Mouse (Mus musculus): ENCODE results near the gene Aldh2. TPM values are rescaled to one million over a fixed set of nuclear protein-coding genes. Genes with fewer than 3 reads are reported as not detected.
"Not testable (repeated sequence)": the region's sequence is repeated elsewhere in the genome, so short reads cannot be mapped to it uniquely, and the experiment has no call there.

Aldh2 gene
- polyA plus RNA-seq, 1 experiment from 2014 or later = 121 TPM

DNA sequence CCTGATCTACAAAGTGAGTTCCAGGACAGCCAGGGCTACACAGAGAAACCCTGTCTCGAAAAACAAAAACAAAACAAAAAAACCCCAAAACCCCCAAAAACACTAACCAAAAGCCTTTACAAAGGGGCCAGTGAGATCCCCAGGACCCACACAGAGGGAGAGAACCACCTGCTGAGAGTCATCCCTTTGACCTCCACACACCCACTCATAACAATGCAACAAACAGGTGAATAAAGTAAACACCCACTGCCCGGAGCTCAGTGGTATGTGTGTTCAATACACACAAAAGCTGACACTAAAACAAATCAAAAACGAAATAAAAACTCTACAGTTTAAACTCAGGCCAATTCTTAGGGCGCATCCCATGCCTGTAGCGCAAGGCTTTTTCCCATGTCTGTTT, 53.6 kb downstream of the Aldh2 start:
- H3K27ac ChIP-seq = no peak overlapping the region
- 90% methylated on average over 5 of the region's 5 CpGs for WGBS
- peaks cover 28% of the 10 kb centered on the region for H3K4me1 ChIP-seq
- no peak overlapping the region for H3K9ac ChIP-seq
- H3K9me3 ChIP-seq = no peaks in the 10 kb centered on the region
- H3K4me3 ChIP-seq = no peak overlapping the region
- no peak overlapping the region for H3K4me2 ChIP-seq
- H3K36me3 ChIP-seq (replicated peaks) = peaks cover 12% of the 10 kb centered on the region; the same call in 1 of the 2 replicates
- no peaks in the 10 kb centered on the region for H3K27me3 ChIP-seq (replicated peaks)
- ATAC-seq (replicated peaks) = no peak

DNA sequence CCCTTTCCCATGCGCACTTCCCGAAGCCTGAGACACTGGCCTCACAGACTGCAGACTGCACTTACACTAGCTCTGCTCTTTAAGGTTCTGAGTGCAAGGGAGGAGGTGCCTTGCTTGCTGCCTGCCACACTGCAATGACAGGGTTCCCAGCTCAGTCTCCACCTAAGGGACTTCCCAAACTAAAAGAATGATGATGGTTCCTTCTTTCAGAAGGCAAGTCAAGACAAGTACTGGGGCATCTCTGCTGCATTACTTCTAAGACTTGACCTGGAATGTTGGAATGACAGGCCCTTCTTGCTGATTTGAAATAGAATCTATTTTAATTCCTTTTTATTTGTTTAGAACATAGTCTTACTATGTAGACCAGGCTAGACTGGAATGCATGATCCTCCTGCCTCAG, 56.0 kb downstream of the Aldh2 start:
- no peak overlapping the region for H3K4me2 ChIP-seq
- no peak for ATAC-seq (replicated peaks)
- no peak overlapping the region for H3K27ac ChIP-seq
- no peak overlapping the region for H3K9ac ChIP-seq
- H3K36me3 ChIP-seq (replicated peaks) = peaks cover 31% of the 10 kb centered on the region
- H3K9me3 ChIP-seq = no peaks in the 10 kb centered on the region
- 79% methylated on average over 2 of the region's 2 CpGs for WGBS
- peaks cover 6% of the 10 kb centered on the region for H3K4me1 ChIP-seq
- H3K27me3 ChIP-seq (replicated peaks) = no peaks in the 10 kb centered on the region
- H3K4me3 ChIP-seq = no peak overlapping the region

DNA sequence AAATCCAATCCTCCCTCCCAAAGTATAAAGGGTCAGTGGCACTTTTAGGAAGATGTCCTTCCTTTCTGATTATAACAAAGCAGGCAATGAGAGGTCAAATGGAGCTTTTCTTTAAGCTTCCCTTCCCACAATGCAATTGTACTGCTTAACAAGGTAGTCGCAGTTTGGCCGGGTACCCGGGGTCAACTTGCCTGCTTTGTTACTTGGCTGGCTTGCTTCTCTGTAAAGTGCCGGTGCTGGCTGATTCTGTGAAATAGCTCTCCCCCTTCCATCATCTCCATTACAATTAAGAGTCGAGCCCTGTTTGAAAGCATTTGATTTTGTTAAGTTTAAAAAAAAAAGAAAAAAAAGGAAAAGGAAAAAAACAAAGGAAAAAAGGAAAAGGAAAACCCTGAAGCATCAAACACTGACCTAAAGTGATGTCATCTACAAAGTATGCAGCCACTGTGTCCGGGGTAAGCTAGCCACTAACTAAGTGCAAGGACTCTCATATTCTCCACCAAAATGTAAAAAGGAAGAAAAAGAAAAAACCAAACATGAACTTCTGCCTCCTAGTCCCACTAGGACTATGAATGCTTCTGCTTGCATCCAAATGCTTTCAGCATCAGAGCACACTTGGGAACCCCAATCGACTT, 56.6 kb downstream of the Aldh2 start:
- H3K27me3 ChIP-seq (replicated peaks) = no peaks in the 10 kb centered on the region
- H3K27ac ChIP-seq = no peak overlapping the region
- no peak overlapping the region for H3K4me3 ChIP-seq
- no peaks in the 10 kb centered on the region for H3K9me3 ChIP-seq
- H3K9ac ChIP-seq = no peak overlapping the region
- no peak for ATAC-seq (replicated peaks)
- H3K4me2 ChIP-seq = no peak overlapping the region
- peaks cover 37% of the 10 kb centered on the region for H3K36me3 ChIP-seq (replicated peaks)
- H3K4me1 ChIP-seq = peaks cover under 1% of the 10 kb centered on the region
- WGBS = 60% methylated on average over 7 of the region's 7 CpGs

DNA sequence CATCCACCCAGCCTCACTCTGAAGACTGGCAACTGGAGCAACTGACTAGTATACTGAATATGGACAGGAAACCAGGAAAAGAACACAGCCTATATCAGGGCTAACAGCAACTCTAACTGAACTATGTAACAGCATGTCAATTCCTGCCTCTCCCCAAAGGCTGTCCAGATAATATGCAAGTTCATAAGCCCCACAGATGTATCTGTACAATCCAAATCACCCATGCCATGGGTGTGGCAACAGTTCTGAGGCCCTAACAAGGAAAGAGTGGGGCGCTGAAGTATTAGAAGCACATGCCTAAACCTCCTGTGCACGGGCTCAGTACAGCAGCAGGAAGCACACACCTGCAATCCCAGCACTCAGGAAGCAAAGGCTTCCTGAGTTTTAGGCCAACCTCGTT, 58.5 kb downstream of the Aldh2 start:
- Histone ChIP-seq H3K4me1 (no peaks in the 10 kb centered on the region; the same call in 1 of the 2 replicates), H3K9me3 (no peaks in the 10 kb centered on the region), H3K4me2 (no peak overlapping the region), H3K27ac (no peak overlapping the region), H3K9ac (no peak overlapping the region), H3K4me3 (no peak overlapping the region), H3K27me3 (replicated peaks) (no peaks in the 10 kb centered on the region), H3K36me3 (replicated peaks) (peaks cover 48% of the 10 kb centered on the region)
- WGBS = 93% methylated on average over 3 of the region's 3 CpGs
- no peak for ATAC-seq (replicated peaks)

DNA sequence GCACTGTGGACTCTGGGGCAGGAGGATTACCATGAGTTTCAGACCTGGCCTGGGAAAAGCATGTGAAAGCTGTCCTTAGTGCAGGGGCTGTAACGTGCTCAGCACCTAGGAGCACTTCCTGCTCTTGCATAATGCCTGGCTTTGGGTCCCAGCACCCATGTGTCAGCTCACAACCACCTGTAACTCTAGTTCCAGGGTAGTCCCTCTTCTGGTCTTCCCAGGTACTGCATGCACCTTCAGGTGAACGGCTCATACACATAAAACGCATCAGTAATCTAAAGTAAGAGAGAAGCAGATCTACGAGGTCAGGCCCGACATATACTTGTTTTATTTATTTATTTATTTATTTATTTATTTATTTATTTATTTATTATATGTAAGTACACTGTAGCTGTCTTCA, 59.1 kb downstream of the Aldh2 start:
- no peak overlapping the region for H3K9ac ChIP-seq
- no peak overlapping the region for H3K4me3 ChIP-seq
- no peak overlapping the region for H3K4me2 ChIP-seq
- H3K9me3 ChIP-seq = no peaks in the 10 kb centered on the region
- no peaks in the 10 kb centered on the region; the same call in 1 of the 2 replicates for H3K4me1 ChIP-seq
- peaks cover 48% of the 10 kb centered on the region for H3K36me3 ChIP-seq (replicated peaks)
- no peaks in the 10 kb centered on the region for H3K27me3 ChIP-seq (replicated peaks)
- 94% methylated on average over 5 of the region's 5 CpGs for WGBS
- no peak for ATAC-seq (replicated peaks)
- no peak overlapping the region for H3K27ac ChIP-seq

DNA sequence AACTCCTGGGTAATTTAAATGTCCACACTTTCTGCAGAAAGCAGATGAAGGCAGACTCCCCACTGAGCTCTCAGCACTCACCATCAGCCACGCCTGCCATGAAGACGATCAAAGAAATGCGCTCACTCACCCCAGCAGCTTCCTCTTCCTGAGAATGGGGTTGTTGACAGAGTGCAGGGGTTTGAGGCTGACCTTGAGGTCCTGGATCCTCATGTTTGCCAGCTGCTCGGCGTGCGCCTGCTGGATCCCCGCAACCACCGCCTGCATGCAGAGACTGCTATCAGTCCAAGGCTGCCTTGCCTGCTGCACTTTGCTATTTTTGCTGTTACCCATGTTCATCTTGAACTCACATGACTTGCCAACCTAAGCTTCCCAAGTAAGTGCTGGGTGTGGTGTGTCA, 66.7 kb downstream of the Aldh2 start:
- no peaks in the 10 kb centered on the region for H3K27me3 ChIP-seq (replicated peaks)
- no peak overlapping the region for H3K4me2 ChIP-seq
- no peak for ATAC-seq (replicated peaks)
- H3K4me1 ChIP-seq = no peaks in the 10 kb centered on the region
- H3K27ac ChIP-seq = no peak overlapping the region
- 89% methylated on average over 8 of the region's 8 CpGs for WGBS
- peaks cover 46% of the 10 kb centered on the region for H3K36me3 ChIP-seq (replicated peaks)
- no peaks in the 10 kb centered on the region for H3K9me3 ChIP-seq
- H3K9ac ChIP-seq = no peak overlapping the region
- no peak overlapping the region for H3K4me3 ChIP-seq

DNA sequence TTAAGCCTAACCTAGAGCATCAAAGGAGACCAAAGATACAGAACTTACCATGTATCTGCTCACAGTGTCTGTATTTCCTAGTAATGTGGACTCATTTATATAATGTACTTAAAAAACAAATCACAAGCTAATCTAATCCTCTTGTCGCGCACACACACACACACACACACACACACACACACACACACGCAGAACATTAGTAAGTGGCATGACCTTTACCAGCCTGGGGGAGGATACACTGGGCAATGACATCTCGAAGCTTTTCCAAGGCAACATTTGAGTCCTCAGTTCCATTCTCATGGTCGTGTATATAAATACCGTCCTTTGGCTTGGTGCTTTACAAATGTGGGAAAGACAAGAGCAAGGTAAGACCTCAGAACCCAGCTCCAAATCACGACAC, 67.1 kb downstream of the Aldh2 start:
- H3K36me3 ChIP-seq (replicated peaks) = peaks cover 43% of the 10 kb centered on the region
- no peak overlapping the region for H3K27ac ChIP-seq
- 91% methylated on average over 7 of the region's 7 CpGs for WGBS
- H3K27me3 ChIP-seq (replicated peaks) = no peaks in the 10 kb centered on the region
- no peak for ATAC-seq (replicated peaks)
- H3K4me1 ChIP-seq = no peaks in the 10 kb centered on the region
- no peak overlapping the region for H3K4me2 ChIP-seq
- no peak overlapping the region for H3K4me3 ChIP-seq
- H3K9me3 ChIP-seq = no peaks in the 10 kb centered on the region
- no peak overlapping the region for H3K9ac ChIP-seq

DNA sequence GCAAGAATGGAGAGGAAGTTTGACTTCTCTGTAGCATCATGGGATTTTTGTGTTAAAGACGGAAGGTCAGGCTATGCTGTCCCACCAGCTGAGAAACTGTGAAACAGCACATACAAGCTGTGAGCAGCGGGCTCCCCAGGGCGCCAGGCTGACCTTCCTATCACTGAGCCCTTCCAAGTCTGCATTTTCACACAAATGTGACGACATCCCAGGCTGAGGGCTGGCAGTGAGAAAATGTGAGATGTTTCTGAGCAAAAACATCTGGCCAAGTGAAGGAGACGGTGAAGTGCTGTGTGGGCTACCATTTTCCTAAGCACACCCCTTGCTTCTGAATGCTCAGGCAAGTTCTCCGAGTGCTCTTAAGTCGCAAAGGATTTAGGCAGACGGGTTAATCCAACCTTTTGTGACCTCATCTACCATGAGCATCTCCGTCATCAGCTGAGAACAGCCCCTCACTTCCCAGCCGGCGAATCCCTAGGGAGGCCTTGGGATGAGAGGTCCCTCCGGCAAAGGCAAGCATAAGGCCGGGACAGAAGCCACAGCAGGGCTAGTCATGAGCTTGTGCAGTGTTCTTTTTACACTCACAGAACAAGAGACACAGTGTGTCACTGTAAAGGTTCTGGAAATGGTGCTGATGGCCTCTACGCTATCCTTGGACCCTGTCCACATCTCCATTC, 67.7 kb downstream of the Aldh2 start:
- H3K9ac ChIP-seq = no peak overlapping the region
- H3K4me1 ChIP-seq = no peaks in the 10 kb centered on the region
- no peak overlapping the region for H3K4me3 ChIP-seq
- WGBS = 85% methylated on average over 14 of the region's 14 CpGs
- no peak overlapping the region for H3K4me2 ChIP-seq
- H3K9me3 ChIP-seq = no peaks in the 10 kb centered on the region
- no peak for ATAC-seq (replicated peaks)
- H3K36me3 ChIP-seq (replicated peaks) = peaks cover 43% of the 10 kb centered on the region
- no peaks in the 10 kb centered on the region for H3K27me3 ChIP-seq (replicated peaks)
- no peak overlapping the region for H3K27ac ChIP-seq

DNA sequence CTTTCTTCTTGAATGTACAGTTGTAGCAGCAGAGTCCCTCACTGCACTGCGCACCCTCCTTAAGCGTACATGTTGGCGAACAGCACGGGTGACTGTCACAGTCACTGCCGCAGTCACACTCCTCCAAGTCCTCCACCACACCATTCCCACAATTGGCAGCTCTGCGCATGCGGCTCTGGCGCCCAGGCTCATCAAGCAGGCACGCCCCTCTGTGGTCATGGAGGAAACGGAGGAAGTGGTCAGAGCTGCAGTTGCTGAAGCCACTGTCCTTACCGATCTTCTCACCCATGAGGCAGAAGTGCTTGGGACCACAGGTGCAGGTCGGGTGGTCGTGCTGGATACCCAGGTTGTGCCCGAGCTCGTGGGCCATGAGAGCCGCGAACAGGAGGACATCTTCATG, 73.9 kb downstream of the Aldh2 start:
- not testable (repeated sequence) for ATAC-seq (replicated peaks); H3K27ac ChIP-seq; H3K9me3 ChIP-seq; H3K4me3 ChIP-seq; H3K9ac ChIP-seq; H3K4me1 ChIP-seq; H3K4me2 ChIP-seq; H3K27me3 ChIP-seq (replicated peaks)
- H3K36me3 ChIP-seq (replicated peaks) = peaks cover 18% of the 10 kb centered on the region
- 97% methylated on average over 11 of the region's 17 CpGs for WGBS

DNA sequence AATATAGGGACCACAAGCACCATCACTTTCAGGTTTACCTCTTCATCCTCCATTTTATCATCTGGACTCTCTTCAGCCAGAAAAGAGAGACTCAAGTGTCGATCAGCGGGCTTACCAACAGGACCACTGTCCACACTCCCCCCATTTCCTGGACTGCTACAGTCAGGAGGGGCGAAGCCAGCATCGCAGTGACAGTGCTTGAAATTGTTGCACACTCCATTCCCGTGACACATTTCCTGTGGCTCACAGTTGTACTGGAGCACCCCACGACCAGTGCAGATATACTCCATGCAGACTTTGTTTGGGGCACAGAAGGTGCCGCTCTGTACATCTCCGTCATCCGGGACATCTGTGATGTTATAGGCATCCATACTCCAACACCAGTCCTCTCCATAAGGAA, 74.6 kb downstream of the Aldh2 start:
- Histone ChIP-seq H3K4me3 (no peak overlapping the region), H3K4me1 (no peaks in the 10 kb centered on the region), H3K27me3 (replicated peaks) (no peaks in the 10 kb centered on the region), H3K27ac (no peak overlapping the region), H3K36me3 (replicated peaks) (peaks cover 12% of the 10 kb centered on the region; the same call in 1 of the 2 replicates), H3K9ac (no peak overlapping the region), H3K9me3 (no peaks in the 10 kb centered on the region), H3K4me2 (no peak overlapping the region)
- no peak for ATAC-seq (replicated peaks)
- WGBS = 94% methylated on average over 9 of the region's 9 CpGs

Other genes starting within 250 kb of the Aldh2 start
- gene Trafd1, start 208.2 kb downstream of the Aldh2 start, polyA plus RNA-seq (2015; fragmentation: Nextera tagmentation; extraction: Ambion mirVana) = 144 and 150 TPM in 2 replicates
- 53.2 and 56.6 TPM in 2 replicates for gene Naa25, start 195.9 kb downstream of the Aldh2 start, polyA plus RNA-seq (2015; fragmentation: Nextera tagmentation; extraction: Ambion mirVana)
- gene Tmem116, start 141.9 kb downstream of the Aldh2 start, polyA plus RNA-seq (2015; fragmentation: Nextera tagmentation; extraction: Ambion mirVana) = 1.9 and 2.2 TPM in 2 replicates
- gene Erp29, start 141.3 kb downstream of the Aldh2 start, polyA plus RNA-seq (2015; fragmentation: Nextera tagmentation; extraction: Ambion mirVana) = 167 and 195 TPM in 2 replicates
- 0.09 TPM in 1 of 2 replicates, not detected in the other for gene Adam1b, start 90.4 kb downstream of the Aldh2 start, polyA plus RNA-seq (2015; fragmentation: Nextera tagmentation; extraction: Ambion mirVana)
- 5.8 and 7.3 TPM in 2 replicates for gene Adam1a, start 48.3 kb downstream of the Aldh2 start, polyA plus RNA-seq (2015; fragmentation: Nextera tagmentation; extraction: Ambion mirVana)
- 0.47 TPM in 1 of 2 replicates, not detected in the other for gene Gm42878, start 48.3 kb downstream of the Aldh2 start, polyA plus RNA-seq (2015; fragmentation: Nextera tagmentation; extraction: Ambion mirVana)
- 67.5 and 67.7 TPM in 2 replicates for gene Mapkapk5, start 47.9 kb downstream of the Aldh2 start, polyA plus RNA-seq (2015; fragmentation: Nextera tagmentation; extraction: Ambion mirVana)
- gene Acad12, start 25.1 kb upstream of the Aldh2 start, polyA plus RNA-seq (2015; fragmentation: Nextera tagmentation; extraction: Ambion mirVana) = 1.7 and 1.8 TPM in 2 replicates
- 1.6 and 1.8 TPM in 2 replicates for gene Acad10, start 66.7 kb upstream of the Aldh2 start, polyA plus RNA-seq (2015; fragmentation: Nextera tagmentation; extraction: Ambion mirVana)
- gene Brap, start 66.7 kb upstream of the Aldh2 start, polyA plus RNA-seq (2015; fragmentation: Nextera tagmentation; extraction: Ambion mirVana) = 48.2 and 50.9 TPM in 2 replicates
- 107 and 111 TPM in 2 replicates for gene Atxn2, start 117.5 kb upstream of the Aldh2 start, polyA plus RNA-seq (2015; fragmentation: Nextera tagmentation; extraction: Ambion mirVana)
- 7.7 and 8.2 TPM in 2 replicates for gene Sh2b3, start 243.8 kb upstream of the Aldh2 start, polyA plus RNA-seq (2015; fragmentation: Nextera tagmentation; extraction: Ambion mirVana)

Measured in midbrain, embryonic 15.5 days (tissue).